Mouse (Mus musculus) hindbrain, embryonic 16.5 days (tissue): ENCODE data around the gene Stx19. TPM values are rescaled to one million over a fixed set of nuclear protein-coding genes. Genes with fewer than 3 reads are reported as not detected.

Experiments used
- ATAC-seq: fragments of 200-750 bp; cut with Nextera tagmentation; 2 replicates; pipeline ENCODE4 v1.8.0; 2017; ENCODE audit warnings: moderate TSS enrichment, moderate library complexity
- H3K27ac ChIP-seq: fragments of 300-500 bp; sonication (generic); 2 replicates; pipeline ENCODE4 v1.5.1; 2014; ENCODE audit warnings: low read depth, mild to moderate bottlenecking, control low read depth, low read length, moderate library complexity
- H3K27me3 ChIP-seq: fragments of 300-500 bp; sonication (generic); replicated peaks from 2 replicates; pipeline ENCODE4 v1.6.1; 2014; ENCODE audit warnings: low read length; ENCODE audit not compliant: control insufficient read depth, insufficient read depth
- H3K36me3 ChIP-seq: fragments of 300-500 bp; sonication (generic); 2 replicates; pipeline ENCODE4 v1.6.1; 2014; ENCODE audit warnings: mild to moderate bottlenecking, low read length, moderate library complexity, mixed read lengths; ENCODE audit not compliant: control insufficient read depth, insufficient read depth
- H3K4me1 ChIP-seq: fragments of 300-500 bp; sonication (generic); 2 replicates; pipeline ENCODE4 v1.6.1; 2014; ENCODE audit warnings: low read depth, low read length; ENCODE audit not compliant: control insufficient read depth, insufficient read depth
- H3K4me2 ChIP-seq: fragments of 300-500 bp; sonication (generic); 2 replicates; pipeline ENCODE4 v1.6.1; 2014; ENCODE audit warnings: mild to moderate bottlenecking, low read length, control low read depth, moderate library complexity
- H3K4me3 ChIP-seq: fragments of 300-500 bp; sonication (generic); 2 replicates; pipeline ENCODE4 v1.5.1; 2014; ENCODE audit warnings: mild to moderate bottlenecking, low read length, control low read depth, moderate library complexity
- H3K9ac ChIP-seq: fragments of 300-500 bp; sonication (generic); 2 replicates; pipeline ENCODE4 v1.6.1; 2014; ENCODE audit warnings: low read depth, mild to moderate bottlenecking, control low read depth, low read length, moderate library complexity
- H3K9me3 ChIP-seq: fragments of 300-500 bp; sonication (generic); 2 replicates; pipeline ENCODE4 v1.6.1; 2014; ENCODE audit warnings: mild to moderate bottlenecking, low read length, moderate library complexity; ENCODE audit not compliant: control insufficient read depth
- WGBS: fragments of 180-500 bp; shearing (Covaris S2); extraction: QIAGEN DNeasy Blood & Tissue Kit; methylation state at CpG from one replicate; pipeline ENCODE4 v1.1.7; 2014; 5-methylcytosine and 5-hydroxymethylcytosine counted together
- microRNA-seq: library from miRNA; unstranded; fragments of <30 nt; microRNA quantifications from one replicate; pipeline ENCODE4, GENCODE M21; 2017
- polyA plus RNA-seq: library from polyadenylated mRNA; unstranded; fragments of >200 nt; fragmentation: Nextera tagmentation; extraction: Ambion mirVana; gene quantifications from 2 replicates; pipeline ENCODE4 v1.2.1, GENCODE M21; 2015

The Stx19 gene
- polyA plus RNA-seq, 1 experiment from 2014 or later: 0.29 TPM

DNA sequence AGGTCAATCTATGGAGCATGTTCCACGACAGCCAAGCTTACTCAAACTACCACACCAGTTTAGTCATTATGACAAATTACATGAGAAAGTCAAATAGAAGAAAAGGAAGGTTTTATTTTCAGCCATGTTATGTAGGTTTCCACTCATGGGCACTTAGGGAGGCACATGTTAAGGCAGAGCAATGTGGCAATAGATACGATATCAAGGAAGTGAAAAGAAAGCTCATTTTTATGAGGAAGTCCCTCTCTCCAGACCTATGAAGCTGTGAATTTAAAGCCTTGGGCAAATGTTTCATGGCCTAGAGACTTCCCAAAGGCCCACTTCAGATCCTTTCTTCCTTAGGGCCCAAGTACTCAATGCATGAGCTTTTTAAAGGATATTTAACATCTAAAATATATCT lies 43.0 kb downstream of the Stx19 start:
- H3K4me1 ChIP-seq: no peaks in the 10 kb centered on the region
- no peak overlapping the region for H3K27ac ChIP-seq
- no peak overlapping the region for H3K9ac ChIP-seq
- H3K36me3 ChIP-seq: no peaks in the 10 kb centered on the region
- 97% methylated on average over 2 of the region's 2 CpGs for WGBS
- no peak overlapping the region for H3K4me2 ChIP-seq
- H3K27me3 ChIP-seq: no peaks in the 10 kb centered on the region
- no peak overlapping the region for H3K4me3 ChIP-seq
- H3K9me3 ChIP-seq: no peaks in the 10 kb centered on the region
- no peak for ATAC-seq

GRCm38 (mm10) chr16:62858018-62858417 lies 43.5 kb downstream of the Stx19 start:
- H3K36me3 ChIP-seq: no peaks in the 10 kb centered on the region
- no peaks in the 10 kb centered on the region for H3K9me3 ChIP-seq
- H3K27ac ChIP-seq: no peak overlapping the region
- no peaks in the 10 kb centered on the region for H3K4me1 ChIP-seq
- no peaks in the 10 kb centered on the region for H3K27me3 ChIP-seq
- no peak overlapping the region for H3K4me3 ChIP-seq
- no peak for ATAC-seq
- WGBS: 89% methylated on average over 1 of the region's 1 CpGs
- no peak overlapping the region for H3K9ac ChIP-seq
- H3K4me2 ChIP-seq: no peak overlapping the region

DNA sequence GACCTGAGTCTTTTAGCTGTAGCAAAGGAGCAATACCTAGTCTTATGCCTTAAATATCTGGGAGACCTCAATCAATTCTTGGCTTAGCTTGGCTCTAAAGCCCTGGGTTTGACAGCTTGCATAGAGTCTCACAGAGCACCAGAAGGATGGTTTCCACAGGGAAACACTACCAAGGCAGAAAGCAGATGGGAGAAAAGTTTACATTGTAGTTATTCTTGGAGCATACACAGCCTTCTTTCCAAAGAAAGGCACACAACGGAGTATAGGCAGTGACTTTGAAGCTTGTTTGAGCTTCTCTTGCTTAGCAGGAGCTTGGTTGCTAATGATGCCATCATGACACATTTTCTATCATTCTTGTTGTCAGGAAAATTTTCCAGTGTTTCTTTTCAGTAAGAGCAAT lies 45.7 kb downstream of the Stx19 start:
- no peaks in the 10 kb centered on the region for H3K4me1 ChIP-seq
- WGBS: 91% methylated on average over 1 of the region's 1 CpGs
- no peaks in the 10 kb centered on the region for H3K27me3 ChIP-seq

DNA sequence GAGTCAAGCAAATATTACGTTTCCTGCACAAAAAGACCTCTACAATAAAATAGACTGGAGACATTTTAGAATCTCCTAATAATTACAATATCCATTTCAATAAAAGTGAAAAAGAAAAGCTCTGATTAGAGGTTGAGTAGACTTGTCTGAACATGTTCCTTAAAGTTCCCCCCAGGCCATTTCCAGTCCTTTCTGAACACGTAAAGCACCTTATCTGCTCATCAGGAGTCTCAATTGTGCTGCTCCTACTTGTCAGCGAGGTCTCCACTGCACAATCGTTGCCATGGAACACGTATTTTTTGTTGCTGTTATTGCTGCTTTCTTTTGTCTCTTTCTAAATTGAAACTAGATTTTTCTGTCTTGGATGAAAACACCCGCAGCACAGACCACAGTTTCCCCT lies 47.0 kb downstream of the Stx19 start:
- Histone ChIP-seq H3K9ac (no peak overlapping the region), H3K27me3 (no peaks in the 10 kb centered on the region), H3K4me2 (no peak overlapping the region), H3K9me3 (no peaks in the 10 kb centered on the region), H3K4me1 (no peaks in the 10 kb centered on the region), H3K36me3 (no peaks in the 10 kb centered on the region), H3K27ac (no peak overlapping the region), H3K4me3 (no peak overlapping the region)
- no peak for ATAC-seq
- 58% methylated on average over 6 of the region's 6 CpGs for WGBS

More for the DNA sequence above, 45.7 kb downstream of the Stx19 start:
- H3K9me3 ChIP-seq: no peaks in the 10 kb centered on the region
- no peak overlapping the region for H3K4me2 ChIP-seq
- H3K36me3 ChIP-seq: no peaks in the 10 kb centered on the region
- no peak for ATAC-seq
- no peak overlapping the region for H3K4me3 ChIP-seq
- H3K9ac ChIP-seq: no peak overlapping the region
- no peak overlapping the region for H3K27ac ChIP-seq

- 67% methylated on average over 5 of the region's 5 CpGs for WGBS
- no peak overlapping the region for H3K4me3 ChIP-seq
- ATAC-seq: no peak
- no peaks in the 10 kb centered on the region for H3K4me1 ChIP-seq
- H3K4me2 ChIP-seq: no peak overlapping the region
- no peaks in the 10 kb centered on the region for H3K36me3 ChIP-seq
- no peak overlapping the region for H3K9ac ChIP-seq
- H3K27ac ChIP-seq: no peak overlapping the region
- no peaks in the 10 kb centered on the region for H3K9me3 ChIP-seq
- no peaks in the 10 kb centered on the region for H3K27me3 ChIP-seq
Measured at GRCm38 (mm10) chr16:62872688-62873117, 58.2 kb downstream of the Stx19 start.

DNA sequence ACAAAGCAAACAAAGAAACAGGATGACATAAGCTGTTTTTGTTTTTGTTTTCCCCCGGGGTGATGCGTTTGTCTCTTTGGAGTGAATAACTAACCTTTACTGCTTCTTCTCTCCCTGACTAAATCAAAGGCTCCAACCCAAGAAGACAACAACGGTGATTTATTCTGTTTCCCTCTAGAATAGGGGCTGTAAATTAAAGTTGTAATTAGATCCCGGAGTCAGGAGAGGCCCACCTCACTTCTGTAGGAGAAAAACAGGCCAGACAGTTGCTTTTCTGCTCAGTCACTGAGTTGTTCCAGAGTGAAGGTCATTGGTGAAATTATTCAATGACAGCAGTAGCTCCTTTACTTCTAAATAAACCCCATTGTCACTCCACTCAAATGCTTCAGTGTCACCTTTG lies 58.7 kb downstream of the Stx19 start:
- H3K4me3 ChIP-seq: no peak overlapping the region
- no peak overlapping the region for H3K4me2 ChIP-seq
- 47% methylated on average over 4 of the region's 4 CpGs for WGBS
- no peaks in the 10 kb centered on the region for H3K36me3 ChIP-seq
- no peaks in the 10 kb centered on the region for H3K9me3 ChIP-seq
- H3K27me3 ChIP-seq: no peaks in the 10 kb centered on the region
- no peak overlapping the region for H3K27ac ChIP-seq
- H3K9ac ChIP-seq: no peak overlapping the region
- ATAC-seq: no peak
- H3K4me1 ChIP-seq: no peaks in the 10 kb centered on the region

Small RNA genes within 50 kb of the gene (microRNA-seq; reads per million reads assigned to microRNA genes)
- gene Gm25986: not detected

Other genes with a start within 250 kb of the Stx19 start
- 9.1 and 10.9 TPM in 2 replicates for gene Nsun3, start 27.9 kb upstream of the Stx19 start, polyA plus RNA-seq
- gene Arl13b, start 32.4 kb downstream of the Stx19 start, polyA plus RNA-seq: 15.9 and 16.5 TPM in 2 replicates
- 10.1 and 11.6 TPM in 2 replicates for gene Pros1, start 39.6 kb downstream of the Stx19 start, polyA plus RNA-seq